Mouse (Mus musculus): ENCODE measurements around the gene Otud5. TPM values are rescaled to one million over a fixed set of nuclear protein-coding genes. Genes with fewer than 3 reads are reported as not detected.

Gene Otud5
- polyA plus RNA-seq, 1 experiment from 2014 or later, result 45.4 TPM

GRCm38 (mm10) chrX:7854578-7854977 lies 13.4 kb downstream of the Otud5 start:
- no peaks in the 10 kb centered on the region for H3K9me3 ChIP-seq
- no peaks in the 10 kb centered on the region for H3K27me3 ChIP-seq
- H3K4me2 ChIP-seq (replicated peaks), result no peak overlapping the region
- no peak for ATAC-seq (ENCODE audit: low FRiP score, low read depth)
- H3K36me3 ChIP-seq, result peaks cover 14% of the 10 kb centered on the region; the same call in 1 of the 2 replicates
- H3K27ac ChIP-seq, result no peak overlapping the region
- no peaks in the 10 kb centered on the region for H3K4me1 ChIP-seq
- WGBS, result 62% methylated on average over 2 of the region's 2 CpGs
- H3K9ac ChIP-seq, result no peak overlapping the region
- H3K4me3 ChIP-seq, result no peak overlapping the region

GRCm38 (mm10) chrX:7859191-7859753 lies 18.1 kb downstream of the Otud5 start:
- H3K4me3 ChIP-seq, result no peak overlapping the region
- no peaks in the 10 kb centered on the region for H3K9me3 ChIP-seq
- ATAC-seq (ENCODE audit: low FRiP score, low read depth), result no peak
- peaks cover 11% of the 10 kb centered on the region; the same call in 1 of the 2 replicates for H3K36me3 ChIP-seq
- 96% methylated on average over 3 of the region's 3 CpGs for WGBS
- H3K27ac ChIP-seq, result no peak overlapping the region
- no peak overlapping the region for H3K9ac ChIP-seq
- no peak overlapping the region for H3K4me2 ChIP-seq (replicated peaks)
- no peaks in the 10 kb centered on the region for H3K4me1 ChIP-seq
- H3K27me3 ChIP-seq, result no peaks in the 10 kb centered on the region

- Histone ChIP-seq H3K9ac (no peak overlapping the region), H3K4me3 (no peak overlapping the region), H3K4me1 (no peaks in the 10 kb centered on the region), H3K27me3 (no peaks in the 10 kb centered on the region), H3K9me3 (no peaks in the 10 kb centered on the region), H3K4me2 (replicated peaks) (no peak overlapping the region), H3K36me3 (peaks cover 15% of the 10 kb centered on the region), H3K27ac (no peak overlapping the region)
- 93% methylated on average over 1 of the region's 1 CpGs for WGBS
- no peak for ATAC-seq (ENCODE audit: low FRiP score, low read depth)
These were observed 22.0 kb downstream of the Otud5 start for GRCm38 (mm10) chrX:7863181-7863580.

- H3K4me1 ChIP-seq, result no peaks in the 10 kb centered on the region
- no peak overlapping the region for H3K27ac ChIP-seq
- H3K27me3 ChIP-seq, result no peaks in the 10 kb centered on the region
- 82% methylated on average over 3 of the region's 3 CpGs for WGBS
- peaks cover 12% of the 10 kb centered on the region for H3K36me3 ChIP-seq
- no peak overlapping the region for H3K9ac ChIP-seq
- H3K9me3 ChIP-seq, result no peaks in the 10 kb centered on the region
- no peak overlapping the region for H3K4me2 ChIP-seq (replicated peaks)
- ATAC-seq (ENCODE audit: low FRiP score, low read depth), result no peak
- no peak overlapping the region for H3K4me3 ChIP-seq
These were observed 23.4 kb downstream of the Otud5 start for GRCm38 (mm10) chrX:7864551-7864950.

- Histone ChIP-seq H3K4me1 (no peaks in the 10 kb centered on the region), H3K4me2 (replicated peaks) (no peak overlapping the region), H3K9ac (no peak overlapping the region), H3K4me3 (no peak overlapping the region), H3K27ac (no peak overlapping the region), H3K9me3 (no peaks in the 10 kb centered on the region), H3K36me3 (peaks cover 12% of the 10 kb centered on the region), H3K27me3 (no peaks in the 10 kb centered on the region)
- ATAC-seq (ENCODE audit: low FRiP score, low read depth), result no peak
- 59% methylated on average over 2 of the region's 2 CpGs for WGBS
These were observed 24.2 kb downstream of the Otud5 start for GRCm38 (mm10) chrX:7865343-7865742.

GRCm38 (mm10) chrX:7865786-7866185 lies 24.6 kb downstream of the Otud5 start:
- no peak overlapping the region for H3K27ac ChIP-seq
- ATAC-seq (ENCODE audit: low FRiP score, low read depth), result no peak

GRCm38 (mm10) chrX:7867141-7867540 lies 26.0 kb downstream of the Otud5 start:
- WGBS, result 85% methylated on average over 1 of the region's 1 CpGs
- no peaks in the 10 kb centered on the region for H3K9me3 ChIP-seq
- peaks cover 19% of the 10 kb centered on the region for H3K36me3 ChIP-seq
- no peak overlapping the region for H3K4me3 ChIP-seq
- H3K4me2 ChIP-seq (replicated peaks), result no peak overlapping the region
- H3K27ac ChIP-seq, result no peak overlapping the region
- no peak overlapping the region for H3K9ac ChIP-seq
- no peaks in the 10 kb centered on the region for H3K4me1 ChIP-seq
- H3K27me3 ChIP-seq, result no peaks in the 10 kb centered on the region
- no peak for ATAC-seq (ENCODE audit: low FRiP score, low read depth)

More at GRCm38 (mm10) chrX:7865786-7866185, 24.6 kb downstream of the Otud5 start:
- H3K27me3 ChIP-seq, result no peaks in the 10 kb centered on the region
- no peak overlapping the region for H3K9ac ChIP-seq
- H3K4me3 ChIP-seq, result no peak overlapping the region
- H3K4me2 ChIP-seq (replicated peaks), result no peak overlapping the region
- H3K9me3 ChIP-seq, result no peaks in the 10 kb centered on the region
- 75% methylated on average over 2 of the region's 2 CpGs for WGBS
- H3K4me1 ChIP-seq, result no peaks in the 10 kb centered on the region
- H3K36me3 ChIP-seq, result peaks cover 12% of the 10 kb centered on the region

- no peak for ATAC-seq (ENCODE audit: low FRiP score, low read depth)
- Histone ChIP-seq H3K36me3 (peaks cover 24% of the 10 kb centered on the region), H3K4me3 (no peak overlapping the region), H3K27me3 (no peaks in the 10 kb centered on the region), H3K9me3 (no peaks in the 10 kb centered on the region), H3K9ac (no peak overlapping the region), H3K27ac (no peak overlapping the region), H3K4me1 (no peaks in the 10 kb centered on the region), H3K4me2 (replicated peaks) (no peak overlapping the region)
- WGBS, result 66% methylated on average over 2 of the region's 2 CpGs
These were observed 27.3 kb downstream of the Otud5 start for GRCm38 (mm10) chrX:7868506-7868905.

GRCm38 (mm10) chrX:7869826-7870225 lies 28.7 kb downstream of the Otud5 start:
- WGBS, result 41% methylated on average over 3 of the region's 3 CpGs
- Histone ChIP-seq H3K9me3 (no peaks in the 10 kb centered on the region), H3K4me2 (replicated peaks) (no peak overlapping the region)

GRCm38 (mm10) chrX:7878007-7878419 lies 36.8 kb downstream of the Otud5 start, which contains the start of gene Pim2:
Gene Pim2 (plus strand): TSS chrX:7878262.
- Histone ChIP-seq H3K36me3 (peaks cover 18% of the 10 kb centered on the region), H3K4me2 (replicated peaks) (peak within 1 kb of the TSS; percentile 89), H3K9ac (peak within 1 kb of the TSS; percentile 60), H3K27ac (no peak within 1 kb of the TSS), H3K27me3 (no peaks in the 10 kb centered on the region), H3K4me3 (peak within 1 kb of the TSS; percentile 46), H3K9me3 (no peaks in the 10 kb centered on the region), H3K4me1 (peaks cover 3% of the 10 kb centered on the region; the same call in 1 of the 2 replicates)
- ATAC-seq (ENCODE audit: low FRiP score, low read depth), result peak; percentile 80
- WGBS, result 7% methylated on average over 37 of the region's 38 CpGs

More at GRCm38 (mm10) chrX:7869826-7870225, 28.7 kb downstream of the Otud5 start:
- no peak for ATAC-seq (ENCODE audit: low FRiP score, low read depth)
- H3K4me1 ChIP-seq, result no peaks in the 10 kb centered on the region
- H3K9ac ChIP-seq, result no peak overlapping the region
- H3K27me3 ChIP-seq, result no peaks in the 10 kb centered on the region
- H3K4me3 ChIP-seq, result no peak overlapping the region
- H3K36me3 ChIP-seq, result peaks cover 35% of the 10 kb centered on the region
- H3K27ac ChIP-seq, result no peak overlapping the region

- Histone ChIP-seq H3K9ac (peak overlapping the region; percentile 60), H3K4me2 (replicated peaks) (peak overlapping the region; percentile 89), H3K36me3 (peaks cover 16% of the 10 kb centered on the region), H3K27ac (no peak overlapping the region), H3K27me3 (no peaks in the 10 kb centered on the region), H3K9me3 (no peaks in the 10 kb centered on the region), H3K4me3 (peak overlapping the region; percentile 46), H3K4me1 (peaks cover 3% of the 10 kb centered on the region; the same call in 1 of the 2 replicates)
- WGBS, result 9% methylated on average over 21 of the region's 21 CpGs
- peak; percentile 48 for ATAC-seq (ENCODE audit: low FRiP score, low read depth)
These were observed 37.3 kb downstream of the Otud5 start for GRCm38 (mm10) chrX:7878495-7878894.

GRCm38 (mm10) chrX:7879819-7880218 lies 38.7 kb downstream of the Otud5 start:
- Histone ChIP-seq H3K27me3 (no peaks in the 10 kb centered on the region), H3K4me2 (replicated peaks) (peak overlapping the region; percentile 89), H3K4me1 (peaks cover 3% of the 10 kb centered on the region; the same call in 1 of the 2 replicates), H3K9me3 (no peaks in the 10 kb centered on the region), H3K4me3 (peak overlapping the region; percentile 8), H3K27ac (no peak overlapping the region), H3K9ac (no peak overlapping the region), H3K36me3 (peaks cover 6% of the 10 kb centered on the region; the same call in 1 of the 2 replicates)
- peak; percentile 42; the same call in 1 of the 2 replicates for ATAC-seq (ENCODE audit: low FRiP score, low read depth)
- WGBS, result 7% methylated on average over 11 of the region's 11 CpGs

All from limb, embryonic 13.5 days (tissue).